Mouse (Mus musculus): ENCODE data around the gene Nqo2. TPM values are rescaled to one million over a fixed set of nuclear protein-coding genes. Genes with fewer than 3 reads are reported as not detected.

Nqo2 gene
- polyA plus RNA-seq, 1 experiment = 11.0 TPM

GRCm38 (mm10) chr13:33941288-33941808 lies 23.1 kb upstream of the Nqo2 start:
- H3K4me1 ChIP-seq (ENCODE audit: control insufficient read depth, insufficient read depth, low read length) = peaks cover 3% of the 10 kb centered on the region; the same call in 1 of the 2 replicates
- 89% methylated on average over 5 of the region's 5 CpGs for WGBS
- no peak for DNase-seq
- TF ChIP-seq POLR2A (IDR thresholded peaks at IDR 0.05; ENCODE audit: borderline replicate concordance, extremely low read depth, low read depth, low read length) = no peak
- no peak for TF ChIP-seq CTCF (IDR thresholded peaks at IDR 0.05; ENCODE audit: insufficient read depth, low read length)
- H3K4me3 ChIP-seq (replicated peaks; ENCODE audit: extremely low read depth, low read depth, low read length) = no peak overlapping the region

DNA sequence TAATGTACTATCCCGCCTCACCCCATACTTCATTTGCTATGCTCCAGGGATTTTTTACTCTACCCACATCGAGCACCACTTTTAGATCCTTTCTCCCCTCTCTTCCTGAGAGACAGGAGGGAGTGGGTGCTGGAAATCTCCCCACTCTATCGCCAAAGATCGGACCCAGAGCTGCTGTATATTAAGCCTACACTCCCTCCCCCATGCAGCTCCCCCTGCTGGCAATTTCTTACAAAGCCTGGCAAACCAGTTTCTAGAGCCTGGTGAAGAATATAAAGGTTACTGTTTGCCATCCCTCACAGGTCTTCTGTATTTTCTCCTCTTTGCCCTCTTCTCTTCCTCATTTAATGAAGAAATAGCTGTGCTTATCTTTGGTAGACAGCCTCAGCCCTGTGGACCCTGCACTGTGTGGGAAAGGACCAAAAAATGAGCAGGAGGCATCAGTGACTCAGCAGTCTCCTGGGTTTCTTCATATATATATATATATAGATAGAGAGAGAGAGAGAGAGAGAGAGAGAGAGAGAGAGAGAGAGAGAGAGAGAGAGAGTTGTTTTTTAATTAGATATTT lies 22.2 kb upstream of the Nqo2 start:
- no peak for TF ChIP-seq POLR2A (IDR thresholded peaks at IDR 0.05; ENCODE audit: borderline replicate concordance, extremely low read depth, low read depth, low read length)
- TF ChIP-seq CTCF (IDR thresholded peaks at IDR 0.05; ENCODE audit: insufficient read depth, low read length) = peak; percentile 55
- 40% methylated on average over 4 of the region's 4 CpGs for WGBS
- H3K4me1 ChIP-seq (ENCODE audit: control insufficient read depth, insufficient read depth, low read length) = no peaks in the 10 kb centered on the region
- no peak overlapping the region for H3K4me3 ChIP-seq (replicated peaks; ENCODE audit: extremely low read depth, low read depth, low read length)
- DNase-seq = peak; percentile 39

GRCm38 (mm10) chr13:33951308-33952074 lies 13.0 kb upstream of the Nqo2 start:
- 86% methylated on average over 4 of the region's 4 CpGs for WGBS
- H3K4me1 ChIP-seq (ENCODE audit: control insufficient read depth, insufficient read depth, low read length) = no peaks in the 10 kb centered on the region; the same call in 1 of the 2 replicates
- H3K4me3 ChIP-seq (replicated peaks; ENCODE audit: extremely low read depth, low read depth, low read length) = no peak overlapping the region
- DNase-seq = no peak
- TF ChIP-seq POLR2A (IDR thresholded peaks at IDR 0.05; ENCODE audit: borderline replicate concordance, extremely low read depth, low read depth, low read length) (no peak), CTCF (IDR thresholded peaks at IDR 0.05; ENCODE audit: insufficient read depth, low read length) (no peak)

DNA sequence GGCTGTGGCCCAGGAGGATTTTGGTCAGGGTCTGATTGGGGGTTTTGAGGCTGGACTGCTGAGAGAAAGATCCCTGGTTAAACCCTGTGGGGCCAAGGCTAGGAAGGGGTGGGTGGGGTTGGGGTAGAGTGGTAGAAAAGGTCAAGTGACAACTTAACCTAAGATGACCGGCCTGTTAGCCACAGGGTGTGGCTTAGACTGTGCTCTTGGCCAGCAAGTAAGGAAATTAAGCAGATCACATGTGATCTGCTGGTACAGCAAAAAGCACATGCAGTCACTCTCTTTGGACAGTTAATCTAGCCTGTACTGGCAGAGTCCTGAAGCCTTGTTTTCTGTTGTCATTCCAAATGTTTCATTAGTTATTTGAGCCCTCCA lies 12.4 kb upstream of the Nqo2 start:
- H3K4me1 ChIP-seq (ENCODE audit: control insufficient read depth, insufficient read depth, low read length) = no peaks in the 10 kb centered on the region; the same call in 1 of the 2 replicates

DNA sequence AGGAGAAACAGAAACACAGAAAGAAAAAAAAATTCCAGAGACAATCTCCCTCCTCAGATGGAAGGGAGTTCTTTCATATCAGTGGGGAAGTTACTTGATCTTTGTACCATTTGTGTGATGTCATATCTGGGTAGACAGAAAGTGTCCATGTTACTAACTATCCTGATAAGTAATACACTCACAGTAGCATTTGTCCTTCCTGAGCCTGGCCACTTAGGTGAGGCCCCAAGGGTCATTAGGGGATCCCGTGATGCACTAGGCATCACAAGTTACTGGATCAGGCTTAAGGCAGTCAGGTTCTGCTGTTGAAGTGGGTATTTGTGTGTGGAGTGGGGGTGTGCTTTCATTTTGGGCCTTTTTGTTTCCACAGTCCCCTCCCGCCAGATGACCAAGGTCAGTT lies 11.5 kb upstream of the Nqo2 start:
- no peak for DNase-seq
- TF ChIP-seq POLR2A (IDR thresholded peaks at IDR 0.05; ENCODE audit: borderline replicate concordance, extremely low read depth, low read depth, low read length) (no peak), CTCF (IDR thresholded peaks at IDR 0.05; ENCODE audit: insufficient read depth, low read length) (no peak)
- Histone ChIP-seq H3K4me1 (ENCODE audit: control insufficient read depth, insufficient read depth, low read length) (no peaks in the 10 kb centered on the region; the same call in 1 of the 2 replicates), H3K4me3 (replicated peaks; ENCODE audit: extremely low read depth, low read depth, low read length) (no peak overlapping the region)
- 89% methylated on average over 2 of the region's 2 CpGs for WGBS

More for the DNA sequence above, 12.4 kb upstream of the Nqo2 start:
- no peak for DNase-seq
- no peak overlapping the region for H3K4me3 ChIP-seq (replicated peaks; ENCODE audit: extremely low read depth, low read depth, low read length)
- no peak for TF ChIP-seq CTCF (IDR thresholded peaks at IDR 0.05; ENCODE audit: insufficient read depth, low read length)
- no peak for TF ChIP-seq POLR2A (IDR thresholded peaks at IDR 0.05; ENCODE audit: borderline replicate concordance, extremely low read depth, low read depth, low read length)
- WGBS = 32% methylated on average over 1 of the region's 1 CpGs

DNA sequence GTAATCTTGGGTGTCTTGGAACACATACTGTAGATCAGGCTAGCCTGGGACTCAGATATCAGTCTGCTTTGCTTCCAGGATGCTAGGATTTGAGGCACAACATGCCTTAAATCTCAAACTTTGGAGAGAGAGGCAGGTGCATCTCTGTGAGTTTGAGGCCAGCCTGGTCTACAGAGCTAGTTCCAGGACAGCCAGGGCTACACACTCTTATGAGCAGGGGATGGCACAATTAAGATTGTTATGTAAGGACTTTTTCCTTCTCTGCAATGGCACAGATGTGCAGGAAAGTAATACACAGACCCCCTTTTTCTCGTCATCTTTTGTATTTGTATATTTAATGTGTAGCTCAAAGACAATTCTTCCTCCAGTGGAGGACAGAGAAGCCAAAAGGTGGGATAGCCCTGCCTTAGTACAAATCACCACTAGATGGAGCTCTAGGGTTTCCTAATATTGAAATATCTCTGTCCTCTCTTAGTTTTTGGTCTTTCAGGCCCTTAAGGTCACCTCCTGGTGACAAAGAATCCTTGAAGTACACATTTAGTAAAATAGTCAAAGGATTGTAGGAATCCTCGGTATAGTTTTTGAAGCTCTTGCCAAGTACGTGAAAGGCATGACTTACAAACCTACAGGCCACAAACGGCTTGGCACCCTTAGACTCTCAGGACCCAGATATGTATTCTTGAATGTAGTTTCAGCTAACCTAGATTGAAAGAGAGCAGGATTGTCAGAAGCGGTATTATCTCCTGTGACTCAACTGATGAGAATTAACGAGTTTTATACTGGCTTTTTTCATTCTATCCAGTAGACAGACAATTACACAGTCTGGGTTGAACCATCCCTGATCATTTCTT lies 7.7 kb upstream of the Nqo2 start:
- TF ChIP-seq POLR2A (IDR thresholded peaks at IDR 0.05; ENCODE audit: borderline replicate concordance, extremely low read depth, low read depth, low read length) (no peak), CTCF (IDR thresholded peaks at IDR 0.05; ENCODE audit: insufficient read depth, low read length) (peak; percentile 42; the same call in 1 of the 2 replicates)
- 43% methylated on average over 6 of the region's 6 CpGs for WGBS
- no peak for DNase-seq
- no peak overlapping the region for H3K4me3 ChIP-seq (replicated peaks; ENCODE audit: extremely low read depth, low read depth, low read length)
- H3K4me1 ChIP-seq (ENCODE audit: control insufficient read depth, insufficient read depth, low read length) = no peaks in the 10 kb centered on the region; the same call in 1 of the 2 replicates

GRCm38 (mm10) chr13:33959771-33960170 lies 4.7 kb upstream of the Nqo2 start:
- 90% methylated on average over 2 of the region's 2 CpGs for WGBS
- Histone ChIP-seq H3K4me3 (replicated peaks; ENCODE audit: extremely low read depth, low read depth, low read length) (no peak overlapping the region), H3K4me1 (ENCODE audit: control insufficient read depth, insufficient read depth, low read length) (peaks cover 2% of the 10 kb centered on the region; the same call in 1 of the 2 replicates)
- TF ChIP-seq POLR2A (IDR thresholded peaks at IDR 0.05; ENCODE audit: borderline replicate concordance, extremely low read depth, low read depth, low read length) = no peak
- no peak for TF ChIP-seq CTCF (IDR thresholded peaks at IDR 0.05; ENCODE audit: insufficient read depth, low read length)
- DNase-seq = no peak

DNA sequence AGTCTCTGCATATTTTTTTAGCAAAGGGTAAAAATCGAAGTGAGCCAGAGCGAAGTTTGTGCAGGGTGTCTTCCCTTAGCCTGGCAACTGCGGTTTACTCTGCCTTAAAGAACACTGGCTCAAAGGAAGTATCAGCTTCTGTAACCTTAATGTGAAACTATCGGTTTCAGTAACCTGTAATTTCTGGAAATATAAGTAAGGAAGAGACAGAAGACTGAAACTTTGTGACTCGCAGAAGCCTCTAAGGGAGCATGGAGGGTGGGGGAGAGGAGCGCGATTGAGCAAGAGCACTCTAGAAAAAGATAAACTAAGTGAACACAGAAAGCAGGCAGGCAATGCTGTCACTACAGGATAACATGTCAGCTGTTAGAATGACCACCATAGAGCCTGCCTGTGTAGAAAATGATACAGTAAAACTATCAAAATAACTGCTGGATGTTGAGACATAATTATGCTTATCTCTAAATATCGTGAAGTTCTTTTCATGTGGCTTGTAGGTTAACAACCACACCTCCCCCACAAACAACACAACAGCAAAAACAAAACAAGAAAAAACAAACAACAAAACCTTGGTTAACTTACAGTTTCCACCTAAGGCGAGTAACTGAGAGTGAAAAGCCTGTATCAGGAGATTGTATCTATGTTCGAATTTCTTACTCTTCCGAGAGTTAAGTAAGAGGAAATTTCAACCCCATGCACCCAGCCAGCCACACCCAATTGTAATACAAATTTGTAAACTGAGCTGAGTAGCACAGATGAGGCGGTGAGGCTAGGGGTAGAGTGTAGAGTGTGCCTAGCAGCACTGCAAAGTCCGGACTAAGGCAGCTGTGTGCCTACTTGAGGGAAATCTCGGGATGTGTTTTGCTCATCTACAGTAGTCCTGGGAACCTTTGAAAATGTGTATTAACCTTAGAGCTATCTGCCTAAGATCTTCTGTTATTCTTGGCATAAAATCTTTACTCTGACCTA lies 853 bp downstream of the Nqo2 start:
- WGBS = 1% methylated on average over 14 of the region's 14 CpGs
- peaks cover 6% of the 10 kb centered on the region; the same call in 1 of the 2 replicates for H3K4me1 ChIP-seq (ENCODE audit: control insufficient read depth, insufficient read depth, low read length)
- peak overlapping the region; percentile 84 for H3K4me3 ChIP-seq (replicated peaks; ENCODE audit: extremely low read depth, low read depth, low read length)
- DNase-seq = no peak
- TF ChIP-seq POLR2A (IDR thresholded peaks at IDR 0.05; ENCODE audit: borderline replicate concordance, extremely low read depth, low read depth, low read length) (no peak), CTCF (IDR thresholded peaks at IDR 0.05; ENCODE audit: insufficient read depth, low read length) (no peak)

Measured in lung, adult 2 months (tissue).